Mouse (Mus musculus): ENCODE results near the gene Fermt2.

The Fermt2 gene

DNA sequence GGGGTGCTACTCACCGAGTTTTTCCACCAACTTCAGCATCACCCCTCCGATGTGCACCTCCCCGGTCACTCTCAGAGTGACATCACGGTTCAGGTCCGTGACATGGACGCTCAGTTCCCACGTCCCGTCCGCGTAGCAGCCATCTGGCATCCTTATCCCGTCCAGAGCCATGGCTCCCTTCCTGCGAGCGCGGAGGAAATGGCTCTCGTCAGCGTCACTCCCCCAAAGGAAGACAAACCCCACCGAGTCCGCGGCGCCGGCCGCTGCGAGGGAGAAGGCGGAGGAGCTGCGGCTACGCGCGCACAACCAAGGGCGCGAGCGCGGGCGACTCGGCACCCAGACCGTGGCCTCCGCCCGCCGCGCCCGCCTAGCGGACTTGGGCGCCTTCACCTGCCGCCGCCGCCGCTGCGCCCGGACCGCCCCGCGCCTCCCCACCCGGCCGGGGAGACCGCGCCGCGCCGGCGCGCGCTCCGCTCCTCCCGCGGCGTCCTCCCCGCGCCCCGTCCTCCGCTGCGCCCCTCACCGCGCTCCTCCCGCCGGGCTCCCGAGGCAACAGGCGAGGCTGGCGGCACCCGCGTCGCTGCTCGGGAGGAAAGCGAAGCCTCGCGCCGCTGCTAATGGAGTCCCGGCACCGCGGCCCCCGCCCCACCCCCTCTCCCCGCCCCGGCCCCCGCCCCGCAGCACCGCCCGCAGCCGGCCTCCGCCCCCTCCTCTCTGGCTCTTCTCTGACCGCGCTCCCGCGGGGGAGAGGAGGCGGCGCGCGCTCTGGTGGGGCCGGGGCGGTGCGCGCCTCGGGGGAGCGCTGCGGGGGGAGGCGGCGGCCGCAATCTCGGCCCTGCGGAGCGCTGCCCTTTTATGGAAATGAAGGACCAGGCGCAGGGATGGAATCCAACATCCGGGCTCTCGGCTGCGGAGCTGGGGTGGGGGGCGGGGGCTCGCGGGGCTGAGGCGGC is at the start of gene Fermt2:
Fermt2 (minus strand) TSS at position 708 of the 953 bp plus-strand sequence.
- peak; percentile 83 for DNase-seq

- DNase-seq, result peak; percentile 31
Measured at GRCm38 (mm10) chr14:45566066-45566937, 36.4 kb upstream of the Fermt2 start.

- DNase-seq, result peak; percentile 58
Measured at GRCm38 (mm10) chr14:45565216-45566065, 35.5 kb upstream of the Fermt2 start.

DNA sequence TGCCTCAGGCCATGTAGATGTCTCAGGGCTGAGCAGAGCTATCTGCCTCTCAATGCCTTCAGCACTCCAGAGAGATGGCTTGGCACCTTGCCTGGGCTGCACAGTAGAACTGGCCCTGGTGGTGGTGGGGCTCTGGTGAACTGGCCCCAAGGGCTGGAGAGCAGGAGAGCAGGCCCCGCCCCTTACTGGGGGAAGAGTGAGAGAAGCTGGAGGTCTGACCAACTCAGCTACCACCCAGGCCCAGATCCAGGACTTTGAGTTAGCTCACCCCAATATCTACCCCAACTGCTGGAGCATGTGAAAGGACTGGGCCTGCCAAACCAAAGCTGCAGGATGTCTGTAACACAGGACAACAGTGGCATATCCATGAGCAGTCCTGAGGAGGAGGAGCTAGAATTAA is 33.7 kb upstream of the Fermt2 start:
- DNase-seq, result peak; percentile 61

- peak; percentile 84 for DNase-seq
Measured at GRCm38 (mm10) chr14:45561681-45562080, 31.8 kb upstream of the Fermt2 start.

DNA sequence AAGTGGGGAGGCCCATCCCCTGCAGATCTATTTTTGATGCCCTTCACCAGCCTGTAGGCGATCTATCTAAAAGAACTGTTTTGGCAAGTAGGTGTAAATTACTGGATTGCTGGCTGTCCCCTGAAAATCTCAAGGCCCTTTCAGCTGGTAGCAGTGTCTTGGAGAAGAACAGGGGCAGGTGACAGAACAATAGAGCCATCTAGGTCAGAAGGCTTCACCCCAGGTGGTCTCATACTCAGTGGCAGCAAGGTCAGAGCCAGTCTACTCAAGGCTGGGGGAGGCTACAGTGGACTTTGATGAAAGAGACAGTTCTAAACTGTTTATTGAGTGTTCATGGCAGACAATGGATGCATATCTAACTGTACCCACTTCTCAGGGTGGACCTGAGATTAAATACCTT is 29.1 kb upstream of the Fermt2 start:
- no peak for DNase-seq

- no peak for DNase-seq
Measured at GRCm38 (mm10) chr14:45554336-45554735, 24.4 kb upstream of the Fermt2 start.

DNA sequence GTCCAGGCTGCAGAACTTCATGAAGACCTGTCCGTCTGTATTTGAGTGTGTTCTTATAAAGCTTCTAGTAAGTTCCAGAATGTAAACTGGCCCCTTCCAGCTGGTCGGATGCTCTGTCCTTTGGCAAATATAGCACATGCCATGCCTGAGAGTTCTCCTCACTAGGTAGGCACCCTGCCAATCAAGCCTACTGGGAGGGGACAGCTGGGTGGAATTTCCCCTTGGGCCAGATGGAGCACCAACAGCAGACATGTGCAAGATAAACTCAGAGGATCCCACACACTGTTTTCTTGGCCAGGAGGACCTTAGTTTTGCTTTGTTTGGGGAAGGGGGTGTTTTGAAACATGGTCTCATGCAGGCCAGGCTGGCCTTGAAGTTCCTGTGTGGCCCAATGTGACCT is 23.9 kb upstream of the Fermt2 start:
- peak; percentile 84 for DNase-seq

DNA sequence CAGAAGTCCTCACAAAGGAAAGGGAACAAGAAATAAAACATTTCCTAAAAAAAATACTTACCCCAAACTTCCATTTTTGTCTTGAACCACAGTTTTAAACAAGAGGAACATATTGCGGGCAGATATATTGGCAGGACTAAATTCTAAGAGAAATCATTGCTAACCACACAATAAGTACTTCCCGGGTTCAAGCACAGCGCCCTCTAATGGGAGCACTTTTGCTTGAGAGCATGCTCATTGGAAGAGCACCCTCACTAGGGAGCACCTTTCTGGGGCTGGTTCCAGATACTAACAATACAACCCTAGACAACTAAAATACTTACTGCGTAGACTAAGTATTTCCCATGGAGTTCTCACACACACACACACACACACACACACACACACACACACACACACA is 22.5 kb upstream of the Fermt2 start:
- DNase-seq, result no peak

DNA sequence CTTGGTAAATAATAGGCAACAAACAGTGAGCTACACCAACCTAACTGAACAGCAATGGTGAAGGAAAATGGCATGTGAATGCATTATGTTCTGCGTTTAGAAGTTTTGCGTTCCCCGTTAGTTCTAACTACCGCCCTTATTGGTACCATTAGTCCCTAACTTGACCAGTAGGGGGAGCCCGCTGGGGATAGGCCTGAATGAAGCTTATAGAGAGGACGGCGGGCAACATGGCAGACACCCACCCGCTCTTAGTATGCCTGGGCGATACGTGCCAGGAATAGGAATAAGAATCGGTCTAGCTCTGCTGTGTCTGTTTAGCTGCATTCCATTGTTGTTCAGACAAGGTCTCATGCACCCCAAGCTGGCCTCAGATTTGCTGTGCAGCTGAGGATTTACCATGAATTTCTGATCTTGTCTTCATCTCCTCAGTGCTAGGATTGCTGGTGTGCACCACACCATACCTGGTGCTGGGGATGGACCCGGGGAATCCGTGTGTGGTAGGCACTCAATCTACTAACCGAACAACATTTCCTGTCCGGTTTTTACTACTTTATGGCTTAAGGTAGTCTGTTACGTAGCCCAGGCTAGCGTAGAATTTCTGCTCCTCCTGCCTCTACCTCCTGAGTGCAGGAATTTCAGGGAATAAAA is 21.3 kb upstream of the Fermt2 start:
- peak; percentile 22 for DNase-seq

GRCm38 (mm10) chr14:45550010-45550647 is 20.2 kb upstream of the Fermt2 start:
- DNase-seq, result peak; percentile 45

DNA sequence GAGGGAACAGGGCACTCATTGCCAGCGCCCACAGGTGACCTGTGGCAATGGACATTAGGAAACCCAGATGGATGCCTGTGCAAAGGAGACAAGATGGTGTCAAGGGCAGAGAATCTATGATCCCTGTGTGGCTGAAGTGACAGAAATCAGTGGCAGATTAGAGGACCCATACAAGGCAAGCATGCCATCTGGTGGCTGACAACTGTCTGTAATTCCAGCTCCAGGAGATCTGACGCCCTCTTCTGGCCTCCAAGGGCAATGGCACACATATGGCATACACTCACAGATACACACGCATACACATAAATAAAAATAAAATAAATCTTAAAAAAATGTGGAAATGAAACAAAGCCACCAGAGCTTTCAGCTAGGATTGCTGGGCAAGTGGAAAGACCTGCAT is 18.2 kb upstream of the Fermt2 start:
- no peak for DNase-seq

DNA sequence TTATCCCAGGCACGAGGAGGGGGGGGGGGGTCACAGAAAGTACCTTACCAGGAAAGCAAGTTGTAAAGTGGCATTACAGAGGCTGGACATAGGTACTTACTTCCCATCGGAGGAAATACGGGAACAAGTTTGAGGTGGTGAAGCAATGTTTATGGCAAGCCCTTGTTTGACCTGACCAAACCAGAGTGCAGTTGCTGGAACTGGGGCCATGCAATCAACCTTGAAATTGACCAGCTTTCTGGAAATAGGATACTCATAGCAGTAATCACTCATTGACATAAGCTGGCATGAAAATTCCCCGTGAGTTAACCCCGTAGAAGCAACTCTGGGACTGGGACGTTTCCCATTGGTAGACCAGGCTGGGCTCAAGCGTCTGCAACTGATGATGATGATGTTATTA is 15.0 kb upstream of the Fermt2 start:
- no peak for DNase-seq

- DNase-seq, result no peak
Measured at GRCm38 (mm10) chr14:45544026-45544425, 14.1 kb upstream of the Fermt2 start.

GRCm38 (mm10) chr14:45539659-45540468 is 9.9 kb upstream of the Fermt2 start:
- DNase-seq, result peak; percentile 81

DNA sequence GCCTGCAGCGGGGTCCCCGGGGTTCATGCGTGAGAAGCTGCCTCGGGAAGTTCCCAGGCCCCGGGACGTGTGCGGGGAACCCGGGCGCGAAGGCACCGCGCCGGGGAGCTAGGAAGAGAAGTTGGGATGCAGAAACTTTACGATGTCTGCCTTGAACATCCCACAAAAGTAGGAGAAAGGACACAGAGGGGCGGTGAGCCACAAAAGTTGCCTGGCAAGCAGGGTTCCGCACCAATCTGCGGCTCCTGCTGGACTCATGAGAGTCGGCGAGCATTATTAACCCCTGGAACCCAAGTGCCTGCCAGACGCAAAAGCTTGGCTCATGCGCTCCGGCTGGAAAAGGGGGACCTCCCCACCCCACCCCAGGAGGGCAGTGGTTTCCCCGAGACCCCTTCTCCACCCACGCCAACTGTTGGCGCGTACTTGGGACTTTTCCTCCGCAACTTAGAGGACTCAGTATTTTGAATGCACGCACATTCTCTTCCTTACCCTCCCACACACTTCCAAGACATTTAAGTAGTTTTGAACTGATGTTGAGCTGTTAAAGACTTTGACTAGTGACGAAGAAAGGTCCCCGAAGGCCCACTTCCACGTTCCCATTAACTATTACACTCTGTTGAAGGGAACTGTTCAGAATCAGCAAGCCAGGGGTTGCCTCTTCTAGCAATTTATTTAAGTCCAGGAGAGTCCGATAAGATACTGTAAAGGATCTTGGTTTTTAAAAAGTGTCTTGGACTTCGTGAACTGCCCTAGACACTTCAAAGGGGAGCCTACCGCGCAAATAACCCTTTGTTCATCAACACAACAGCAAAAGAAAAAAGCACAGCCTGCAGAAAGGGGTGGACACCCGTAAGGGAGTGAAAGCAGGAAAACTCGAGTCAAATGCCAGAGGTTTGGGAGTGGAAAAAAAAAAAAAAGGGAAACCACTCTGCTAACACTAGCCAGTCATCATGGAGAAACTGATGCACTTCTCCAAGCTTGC is 737 bp upstream of the Fermt2 start:
- peak; percentile 34 for DNase-seq

GRCm38 (mm10) chr14:45528861-45529260 is 1.1 kb downstream of the Fermt2 start:
- no peak for DNase-seq

- no peak for DNase-seq
Measured at GRCm38 (mm10) chr14:45515771-45516170, 14.1 kb downstream of the Fermt2 start.

GRCm38 (mm10) chr14:45510787-45511186 is 19.1 kb downstream of the Fermt2 start:
- DNase-seq, result no peak
